Mouse (Mus musculus): ENCODE data around the gene Prss35. TPM values are rescaled to one million over a fixed set of nuclear protein-coding genes. Genes with fewer than 3 reads are reported as not detected.
A peak's percentile ranks its signal among the peaks of the same experiment; 100 is the strongest.

Gene Prss35
- polyA plus RNA-seq, 1 experiment from 2014 or later = 46.1 TPM

DNA sequence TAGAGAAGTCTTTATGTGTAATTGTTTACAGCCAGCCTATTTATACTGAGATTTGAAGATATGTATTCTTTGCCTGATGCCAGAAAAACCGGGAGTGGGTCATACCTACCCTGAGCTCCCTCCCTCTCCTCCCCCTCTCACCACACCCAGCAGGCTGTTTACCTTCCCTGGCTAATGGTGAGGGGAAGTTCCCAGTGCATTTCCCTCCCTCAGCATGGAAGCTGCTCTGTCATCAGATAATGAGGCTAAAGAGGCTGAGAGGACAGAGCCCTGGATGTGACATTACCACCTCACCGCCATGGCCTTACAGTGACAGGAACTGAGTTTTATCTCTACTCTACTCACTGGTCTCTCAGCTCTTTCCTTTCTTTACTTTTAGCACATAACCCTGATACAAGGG lies 41.6 kb upstream of the Prss35 start:
- H3K4me2 ChIP-seq = no peak overlapping the region
- no peak overlapping the region; the same call in 1 of the 2 replicates for H3K9ac ChIP-seq
- WGBS = 7% methylated on average over 2 of the region's 2 CpGs
- peak; percentile 77 for ATAC-seq (ENCODE audit: insufficient read depth)
- H3K27ac ChIP-seq (ENCODE audit: low read depth) = peak overlapping the region; percentile 63
- no peaks in the 10 kb centered on the region for H3K9me3 ChIP-seq (ENCODE audit: low read depth, low read length)
- DNase-seq = peak; percentile 19
- H3K4me3 ChIP-seq (ENCODE audit: low read depth, low read length) = no peak overlapping the region
- no peaks in the 10 kb centered on the region for H3K27me3 ChIP-seq (ENCODE audit: insufficient read depth, low read length)
- no peak for TF ChIP-seq CTCF (IDR thresholded peaks at IDR 0.05; ENCODE audit: low read depth)
- no peaks in the 10 kb centered on the region for H3K36me3 ChIP-seq (ENCODE audit: insufficient read depth)
- H3K4me1 ChIP-seq (ENCODE audit: insufficient read depth) = peaks cover 4% of the 10 kb centered on the region; the same call in 1 of the 2 replicates

DNA sequence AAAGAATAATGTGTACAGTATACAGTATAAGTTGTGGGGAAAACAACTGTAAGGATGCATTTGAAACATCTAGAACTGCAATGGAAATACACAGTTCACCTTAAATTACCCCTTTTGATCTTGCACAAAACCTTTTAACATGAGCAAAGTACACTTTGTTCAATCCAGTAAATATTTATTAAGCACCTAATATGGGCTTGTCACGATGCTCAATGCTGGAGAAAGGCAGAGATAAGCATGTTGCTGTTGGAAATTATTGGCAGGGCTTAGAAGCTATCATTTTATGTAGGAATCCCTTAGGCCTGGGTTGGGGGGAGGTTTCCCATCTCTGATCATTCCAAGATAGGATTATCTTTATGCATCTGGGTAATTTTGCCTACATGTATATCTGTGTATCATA lies 36.0 kb upstream of the Prss35 start:
- ATAC-seq (ENCODE audit: insufficient read depth) = no peak
- Histone ChIP-seq H3K27me3 (ENCODE audit: insufficient read depth, low read length) (no peaks in the 10 kb centered on the region), H3K4me1 (ENCODE audit: insufficient read depth) (no peaks in the 10 kb centered on the region), H3K4me2 (no peak overlapping the region), H3K9ac (no peak overlapping the region), H3K9me3 (ENCODE audit: low read depth, low read length) (no peaks in the 10 kb centered on the region), H3K4me3 (ENCODE audit: low read depth, low read length) (no peak overlapping the region), H3K36me3 (ENCODE audit: insufficient read depth) (no peaks in the 10 kb centered on the region), H3K27ac (ENCODE audit: low read depth) (no peak overlapping the region)
- TF ChIP-seq CTCF (IDR thresholded peaks at IDR 0.05; ENCODE audit: low read depth) = no peak
- DNase-seq = no peak
- WGBS = 45% methylated on average over 1 of the region's 1 CpGs

DNA sequence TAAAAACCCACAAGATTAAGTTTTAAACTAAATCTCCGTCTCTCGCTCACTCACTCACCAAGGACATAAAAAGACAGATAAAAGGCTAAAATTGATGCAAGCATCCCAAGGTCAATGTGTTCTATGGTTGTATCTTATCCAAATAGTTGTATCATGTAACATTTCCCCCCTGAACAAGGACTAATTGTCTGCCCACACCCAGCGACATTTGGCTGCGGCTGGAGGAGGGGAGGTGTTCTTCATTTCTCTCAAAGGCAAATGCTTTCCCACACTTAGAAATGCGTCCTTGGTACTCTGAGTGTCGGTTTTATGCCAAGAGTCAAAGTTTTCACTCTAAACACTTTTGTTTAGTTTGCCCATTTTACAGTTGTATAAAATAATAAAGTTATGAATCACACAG lies 34.5 kb upstream of the Prss35 start:
- no peak overlapping the region for H3K4me2 ChIP-seq
- H3K9ac ChIP-seq = no peak overlapping the region
- 47% methylated on average over 6 of the region's 6 CpGs for WGBS
- DNase-seq (no peak), ATAC-seq (ENCODE audit: insufficient read depth) (no peak)
- H3K27ac ChIP-seq (ENCODE audit: low read depth) = no peak overlapping the region
- no peaks in the 10 kb centered on the region for H3K4me1 ChIP-seq (ENCODE audit: insufficient read depth)
- no peaks in the 10 kb centered on the region for H3K36me3 ChIP-seq (ENCODE audit: insufficient read depth)
- TF ChIP-seq CTCF (IDR thresholded peaks at IDR 0.05; ENCODE audit: low read depth) = no peak
- H3K9me3 ChIP-seq (ENCODE audit: low read depth, low read length) = no peaks in the 10 kb centered on the region
- no peak overlapping the region for H3K4me3 ChIP-seq (ENCODE audit: low read depth, low read length)
- H3K27me3 ChIP-seq (ENCODE audit: insufficient read depth, low read length) = no peaks in the 10 kb centered on the region

DNA sequence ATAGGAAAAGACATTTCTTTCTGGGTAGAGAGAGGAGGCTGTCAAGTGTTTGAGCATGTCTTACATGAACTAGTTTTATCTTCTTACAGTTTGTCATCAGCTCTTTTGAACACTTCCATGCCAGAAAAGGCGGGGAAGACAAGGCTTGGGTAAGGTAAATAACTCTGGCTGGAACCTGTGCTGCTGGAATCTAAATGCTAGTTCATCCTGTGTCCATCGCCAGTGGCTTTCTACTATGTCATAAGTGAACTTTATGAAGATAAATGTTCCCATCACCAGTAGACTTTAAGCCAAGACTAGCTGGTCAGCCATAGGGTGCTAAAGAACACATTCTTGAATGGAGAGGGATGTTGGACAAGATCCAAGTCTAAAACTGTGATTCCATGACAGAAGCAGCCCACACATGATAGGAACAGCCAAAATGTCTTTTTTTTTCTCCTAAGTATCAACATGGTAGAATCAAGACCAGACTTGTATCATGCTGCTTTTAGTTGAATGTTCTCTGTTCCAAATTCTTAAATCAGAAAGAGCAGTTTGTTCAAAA lies 33.3 kb upstream of the Prss35 start:
- DNase-seq (peak; percentile 68), ATAC-seq (ENCODE audit: insufficient read depth) (peak; percentile 77)
- H3K4me1 ChIP-seq (ENCODE audit: insufficient read depth) = no peaks in the 10 kb centered on the region
- H3K4me2 ChIP-seq = no peak overlapping the region
- H3K27me3 ChIP-seq (ENCODE audit: insufficient read depth, low read length) = no peaks in the 10 kb centered on the region
- 50% methylated on average over 2 of the region's 2 CpGs for WGBS
- H3K27ac ChIP-seq (ENCODE audit: low read depth) = no peak overlapping the region
- H3K36me3 ChIP-seq (ENCODE audit: insufficient read depth) = no peaks in the 10 kb centered on the region
- no peak for TF ChIP-seq CTCF (IDR thresholded peaks at IDR 0.05; ENCODE audit: low read depth)
- H3K9ac ChIP-seq = no peak overlapping the region
- H3K4me3 ChIP-seq (ENCODE audit: low read depth, low read length) = no peak overlapping the region
- no peaks in the 10 kb centered on the region for H3K9me3 ChIP-seq (ENCODE audit: low read depth, low read length)

DNA sequence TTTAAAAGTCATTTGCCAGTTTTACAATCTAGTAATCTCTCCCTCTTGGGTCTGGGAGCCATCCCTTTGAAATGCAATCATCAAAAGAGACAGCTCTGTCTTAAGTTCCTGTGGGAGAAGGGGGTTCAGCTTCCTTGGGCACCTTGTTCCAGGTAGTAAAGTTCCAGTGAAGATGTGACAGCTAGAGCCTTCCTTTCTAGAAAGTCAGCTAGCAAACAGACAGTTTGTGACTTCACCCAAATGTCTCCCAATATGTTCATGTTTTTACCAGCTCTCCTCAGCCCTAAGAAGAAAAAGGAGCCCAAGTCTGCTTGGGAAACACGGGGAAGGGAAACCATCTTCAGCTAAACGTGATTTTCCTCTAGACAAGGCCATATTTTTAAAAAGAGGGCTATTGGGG lies 30.8 kb upstream of the Prss35 start:
- ATAC-seq (ENCODE audit: insufficient read depth) = no peak
- H3K9ac ChIP-seq = no peak overlapping the region
- H3K36me3 ChIP-seq (ENCODE audit: insufficient read depth) = no peaks in the 10 kb centered on the region
- H3K4me3 ChIP-seq (ENCODE audit: low read depth, low read length) = no peak overlapping the region
- 72% methylated on average over 2 of the region's 2 CpGs for WGBS
- no peak overlapping the region for H3K27ac ChIP-seq (ENCODE audit: low read depth)
- H3K4me1 ChIP-seq (ENCODE audit: insufficient read depth) = 0 out of 2 replicates have a peak, but pooled peaks cover 4% of the 10 kb centered on the region
- TF ChIP-seq CTCF (IDR thresholded peaks at IDR 0.05; ENCODE audit: low read depth) = no peak
- H3K4me2 ChIP-seq = no peak overlapping the region
- DNase-seq = no peak
- no peaks in the 10 kb centered on the region for H3K27me3 ChIP-seq (ENCODE audit: insufficient read depth, low read length)
- no peaks in the 10 kb centered on the region for H3K9me3 ChIP-seq (ENCODE audit: low read depth, low read length)

DNA sequence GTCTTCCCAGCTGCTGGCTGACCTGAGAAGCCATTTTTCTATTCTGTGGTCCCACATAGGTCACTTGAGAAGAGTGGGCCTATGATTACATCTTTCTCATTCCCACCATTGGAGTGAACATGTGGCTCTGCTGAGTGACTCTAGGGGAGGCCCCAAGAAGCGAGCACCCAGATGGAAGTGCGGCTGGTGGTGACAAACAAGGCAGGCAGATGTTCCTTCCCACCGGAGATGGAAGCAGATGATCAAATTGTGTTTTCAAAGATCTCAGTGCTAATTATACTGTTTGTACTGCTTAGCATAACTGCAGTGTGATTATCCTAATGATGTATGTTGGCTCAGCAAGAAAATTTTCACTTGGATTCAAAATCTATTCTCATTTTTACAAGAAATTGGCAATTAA lies 29.4 kb upstream of the Prss35 start:
- Histone ChIP-seq H3K4me3 (ENCODE audit: low read depth, low read length) (no peak overlapping the region), H3K4me1 (ENCODE audit: insufficient read depth) (0 out of 2 replicates have a peak, but pooled peaks cover 4% of the 10 kb centered on the region), H3K9ac (no peak overlapping the region), H3K27me3 (ENCODE audit: insufficient read depth, low read length) (no peaks in the 10 kb centered on the region), H3K9me3 (ENCODE audit: low read depth, low read length) (no peaks in the 10 kb centered on the region), H3K27ac (ENCODE audit: low read depth) (no peak overlapping the region), H3K36me3 (ENCODE audit: insufficient read depth) (no peaks in the 10 kb centered on the region), H3K4me2 (no peak overlapping the region)
- ATAC-seq (ENCODE audit: insufficient read depth) (no peak), DNase-seq (no peak)
- 88% methylated on average over 3 of the region's 3 CpGs for WGBS
- TF ChIP-seq CTCF (IDR thresholded peaks at IDR 0.05; ENCODE audit: low read depth) = no peak

DNA sequence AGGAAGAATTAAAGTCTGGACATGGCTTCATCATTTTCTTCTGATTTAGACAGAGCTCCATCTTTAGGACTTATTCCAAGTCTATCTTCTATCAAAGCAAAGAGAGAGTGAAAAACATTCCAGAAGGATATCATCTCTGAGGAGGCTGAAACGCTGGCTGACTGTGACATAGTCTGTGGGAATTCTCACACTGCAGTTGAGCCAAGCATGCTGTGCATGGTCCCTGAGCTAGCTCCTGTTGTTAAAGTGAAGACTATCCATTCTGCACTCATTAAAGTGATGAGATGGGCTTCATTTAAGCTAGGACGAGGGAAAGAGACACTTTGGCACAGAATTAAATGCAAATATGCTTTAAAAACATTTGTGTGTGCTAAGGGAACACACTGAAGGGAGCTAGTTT lies 26.9 kb upstream of the Prss35 start:
- no peak overlapping the region for H3K27ac ChIP-seq (ENCODE audit: low read depth)
- no peaks in the 10 kb centered on the region for H3K36me3 ChIP-seq (ENCODE audit: insufficient read depth)
- no peak for TF ChIP-seq CTCF (IDR thresholded peaks at IDR 0.05; ENCODE audit: low read depth)
- no peaks in the 10 kb centered on the region for H3K27me3 ChIP-seq (ENCODE audit: insufficient read depth, low read length)
- WGBS = 33% methylated on average over 2 of the region's 2 CpGs
- no peak overlapping the region for H3K9ac ChIP-seq
- H3K4me2 ChIP-seq = no peak overlapping the region
- DNase-seq (no peak), ATAC-seq (ENCODE audit: insufficient read depth) (no peak)
- H3K4me3 ChIP-seq (ENCODE audit: low read depth, low read length) = no peak overlapping the region
- no peaks in the 10 kb centered on the region for H3K9me3 ChIP-seq (ENCODE audit: low read depth, low read length)
- 0 out of 2 replicates have a peak, but pooled peaks cover 4% of the 10 kb centered on the region for H3K4me1 ChIP-seq (ENCODE audit: insufficient read depth)

All from lung, embryonic 14.5 days (tissue).